Mouse (Mus musculus): Measurements from ENCODE around the gene Klhl5. TPM values are rescaled to one million over a fixed set of nuclear protein-coding genes. Genes with fewer than 3 reads are reported as not detected.
A peak's percentile ranks its signal among the peaks of the same experiment; 100 is the strongest.

The Klhl5 gene
- 13.3 and 17.7 TPM in 2 replicates for polyA plus RNA-seq (2014; fragmentation: Nextera tagmentation; extraction: Ambion mirVana)

DNA sequence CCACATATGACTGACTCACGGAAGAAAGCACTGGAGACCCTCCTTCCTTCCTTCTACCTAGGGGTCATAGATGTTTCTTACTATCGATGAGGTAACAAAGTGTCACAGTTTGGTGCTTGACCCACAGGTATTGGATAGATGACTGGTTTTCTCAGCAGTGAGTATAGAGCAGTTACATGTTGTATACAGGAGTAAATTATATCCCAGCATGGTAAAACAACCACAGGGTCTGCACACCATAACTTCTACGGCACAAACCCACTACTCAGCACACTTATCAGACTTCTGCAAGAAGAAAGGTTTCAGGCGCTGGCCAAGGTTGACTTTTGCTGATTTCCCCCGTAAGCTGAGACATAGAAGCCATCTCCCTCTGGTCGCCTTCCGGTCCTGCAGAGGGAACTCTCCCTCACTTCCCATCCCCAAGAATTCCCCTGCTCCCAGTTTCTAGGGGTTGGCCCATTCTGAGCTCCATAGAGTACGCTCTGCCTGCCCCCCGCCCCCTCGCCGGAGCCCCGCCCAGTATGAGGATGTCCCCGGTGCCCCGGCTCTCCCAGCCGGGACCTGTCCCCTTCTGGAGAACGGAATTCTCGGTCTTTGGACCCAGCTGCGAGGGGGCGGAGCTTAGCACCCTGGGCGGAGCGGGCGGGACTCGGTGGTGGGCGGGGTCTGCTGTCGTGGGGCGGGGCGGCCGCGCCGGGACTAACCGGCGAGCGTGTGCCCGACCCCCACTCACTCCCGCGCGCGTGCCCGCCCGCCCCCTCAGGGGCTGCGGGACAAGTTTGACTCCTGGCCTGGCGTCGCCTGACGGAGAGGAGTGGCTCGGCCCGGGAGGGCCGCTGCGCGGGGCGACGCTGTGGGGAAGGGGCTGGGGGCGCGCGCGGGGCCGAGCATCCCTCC, at the start of gene Klhl5:
Gene Klhl5 (plus strand): TSS at position 664 of the 897 bp plus-strand sequence.
- peak; percentile 91 for ATAC-seq (replicated peaks; ENCODE audit: insufficient number of reproducible peaks, low FRiP score, low TSS enrichment)
- no peaks in the 10 kb centered on the region for H3K9me3 ChIP-seq (replicated peaks; ENCODE audit: control insufficient read depth, low read length)
- peak within 1 kb of the TSS; percentile 86 for H3K27ac ChIP-seq (ENCODE audit: low read depth, low read length)
- peak within 1 kb of the TSS; percentile 90 for H3K9ac ChIP-seq (ENCODE audit: low read depth, low read length)
- no peaks in the 10 kb centered on the region for H3K27me3 ChIP-seq (ENCODE audit: control insufficient read depth, insufficient read depth, low read length)
- H3K4me2 ChIP-seq: peak within 1 kb of the TSS; percentile 82
- H3K36me3 ChIP-seq (ENCODE audit: control insufficient read depth, insufficient read depth, low read length): no peaks in the 10 kb centered on the region
- peak within 1 kb of the TSS; percentile 92 for H3K4me3 ChIP-seq (ENCODE audit: low read depth, low read length)
- WGBS (ENCODE audit: insufficient replicate concordance): 4% methylated on average over 29 of the region's 56 CpGs
- peaks cover 13% of the 10 kb centered on the region for H3K4me1 ChIP-seq (ENCODE audit: control insufficient read depth, insufficient read depth, low read length)

DNA sequence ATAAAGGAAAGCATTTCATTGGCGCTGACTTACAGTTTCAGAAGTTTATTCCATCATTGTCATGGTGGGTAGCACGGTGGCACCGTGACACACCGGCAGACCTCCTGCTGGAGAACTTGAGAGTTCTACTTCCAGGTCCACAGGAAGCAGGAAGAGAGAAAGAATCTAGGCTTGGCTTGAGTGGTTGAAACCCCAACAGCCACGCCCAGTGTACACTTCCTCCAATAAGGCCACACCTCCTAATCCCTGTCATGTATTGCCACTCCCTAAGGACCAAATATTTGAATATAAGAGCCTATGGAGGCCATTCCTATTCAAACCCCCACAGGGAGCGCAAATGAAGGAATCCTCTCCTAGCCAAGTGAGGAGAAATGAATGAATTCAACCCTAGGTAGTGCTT, 49.7 kb upstream of the Klhl5 start:
- no peaks in the 10 kb centered on the region for H3K9me3 ChIP-seq (replicated peaks; ENCODE audit: control insufficient read depth, low read length)

DNA sequence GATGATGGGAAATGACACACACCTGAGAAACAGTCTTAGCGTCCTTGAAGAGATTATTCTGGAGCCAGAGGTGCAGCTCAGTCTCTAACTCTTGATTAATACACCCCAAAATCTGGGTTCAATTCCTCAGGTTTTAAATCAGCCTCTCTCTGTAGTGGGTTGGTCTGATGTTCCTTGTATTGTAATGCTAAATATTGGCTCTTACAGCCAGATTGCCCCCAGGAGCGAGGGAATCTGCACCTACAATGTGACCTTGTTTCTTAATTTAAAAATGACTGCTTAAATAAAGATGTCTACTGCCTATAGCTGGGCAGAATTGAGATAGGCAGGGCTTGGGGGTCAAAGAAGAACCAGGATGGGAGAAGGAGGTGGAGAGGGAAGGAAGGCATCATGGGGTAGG, 47.5 kb upstream of the Klhl5 start:
- Histone ChIP-seq H3K4me2 (no peak overlapping the region), H3K9me3 (replicated peaks; ENCODE audit: control insufficient read depth, low read length) (no peaks in the 10 kb centered on the region), H3K36me3 (ENCODE audit: control insufficient read depth, insufficient read depth, low read length) (no peaks in the 10 kb centered on the region), H3K4me3 (ENCODE audit: low read depth, low read length) (no peak overlapping the region), H3K27me3 (ENCODE audit: control insufficient read depth, insufficient read depth, low read length) (no peaks in the 10 kb centered on the region), H3K4me1 (ENCODE audit: control insufficient read depth, insufficient read depth, low read length) (no peaks in the 10 kb centered on the region), H3K27ac (ENCODE audit: low read depth, low read length) (no peak overlapping the region), H3K9ac (ENCODE audit: low read depth, low read length) (no peak overlapping the region)
- no peak for ATAC-seq (replicated peaks; ENCODE audit: insufficient number of reproducible peaks, low FRiP score, low TSS enrichment)
- WGBS (ENCODE audit: insufficient replicate concordance): 73% methylated on average over 2 of the region's 2 CpGs

More for the DNA sequence above, 49.7 kb upstream of the Klhl5 start:
- ATAC-seq (replicated peaks; ENCODE audit: insufficient number of reproducible peaks, low FRiP score, low TSS enrichment): no peak
- Histone ChIP-seq H3K4me1 (ENCODE audit: control insufficient read depth, insufficient read depth, low read length) (no peaks in the 10 kb centered on the region), H3K27me3 (ENCODE audit: control insufficient read depth, insufficient read depth, low read length) (no peaks in the 10 kb centered on the region), H3K4me2 (no peak overlapping the region), H3K4me3 (ENCODE audit: low read depth, low read length) (no peak overlapping the region), H3K27ac (ENCODE audit: low read depth, low read length) (no peak overlapping the region), H3K9ac (ENCODE audit: low read depth, low read length) (no peak overlapping the region), H3K36me3 (ENCODE audit: control insufficient read depth, insufficient read depth, low read length) (no peaks in the 10 kb centered on the region)
- WGBS (ENCODE audit: insufficient replicate concordance): 85% methylated on average over 6 of the region's 6 CpGs

DNA sequence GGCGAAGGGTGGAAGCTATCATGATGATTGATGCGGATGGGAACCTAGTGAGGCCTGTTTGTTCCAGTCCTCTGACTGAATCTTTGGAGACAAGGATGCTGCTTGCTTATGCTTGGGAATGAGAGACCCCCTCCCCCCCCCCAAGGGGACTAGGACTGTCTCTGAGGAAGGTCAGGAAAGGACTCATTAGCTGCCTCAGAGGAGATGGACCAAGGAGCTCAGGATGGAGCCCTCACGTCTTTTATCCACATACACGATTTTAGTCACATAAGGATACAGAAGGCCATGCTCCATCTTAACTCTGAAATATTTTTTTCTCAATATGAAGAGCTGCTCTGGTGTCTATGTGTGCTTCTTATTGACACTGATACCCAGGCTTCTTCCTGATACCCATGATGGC, 45.1 kb upstream of the Klhl5 start:
- Histone ChIP-seq H3K36me3 (ENCODE audit: control insufficient read depth, insufficient read depth, low read length) (no peaks in the 10 kb centered on the region), H3K4me1 (ENCODE audit: control insufficient read depth, insufficient read depth, low read length) (no peaks in the 10 kb centered on the region), H3K9me3 (replicated peaks; ENCODE audit: control insufficient read depth, low read length) (no peaks in the 10 kb centered on the region), H3K4me2 (no peak overlapping the region), H3K4me3 (ENCODE audit: low read depth, low read length) (no peak overlapping the region), H3K27me3 (ENCODE audit: control insufficient read depth, insufficient read depth, low read length) (no peaks in the 10 kb centered on the region), H3K9ac (ENCODE audit: low read depth, low read length) (no peak overlapping the region), H3K27ac (ENCODE audit: low read depth, low read length) (no peak overlapping the region)
- 79% methylated on average over 4 of the region's 4 CpGs for WGBS (ENCODE audit: insufficient replicate concordance)
- no peak for ATAC-seq (replicated peaks; ENCODE audit: insufficient number of reproducible peaks, low FRiP score, low TSS enrichment)

DNA sequence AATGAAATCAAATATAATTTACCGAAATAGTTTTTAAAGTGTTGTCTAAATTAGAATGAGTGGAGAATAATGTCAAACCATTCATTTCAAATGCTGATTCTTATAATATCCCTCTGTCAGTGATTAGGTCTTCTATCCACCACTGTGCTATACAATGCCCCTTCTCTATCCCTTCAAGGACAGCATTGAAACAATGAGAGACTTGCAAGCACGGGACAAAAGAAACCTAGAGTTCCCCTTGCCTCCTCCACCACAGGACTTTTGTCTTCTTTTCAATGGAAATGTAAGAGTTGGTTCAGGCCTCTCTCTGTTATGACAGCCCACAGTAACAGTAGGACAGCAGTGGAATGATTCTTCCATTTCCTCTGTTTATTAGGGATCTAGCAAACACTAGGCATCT, 44.1 kb upstream of the Klhl5 start:
- no peaks in the 10 kb centered on the region for H3K9me3 ChIP-seq (replicated peaks; ENCODE audit: control insufficient read depth, low read length)
- H3K27ac ChIP-seq (ENCODE audit: low read depth, low read length): no peak overlapping the region
- H3K27me3 ChIP-seq (ENCODE audit: control insufficient read depth, insufficient read depth, low read length): no peaks in the 10 kb centered on the region
- H3K4me3 ChIP-seq (ENCODE audit: low read depth, low read length): no peak overlapping the region
- no peak overlapping the region for H3K4me2 ChIP-seq
- ATAC-seq (replicated peaks; ENCODE audit: insufficient number of reproducible peaks, low FRiP score, low TSS enrichment): no peak
- H3K9ac ChIP-seq (ENCODE audit: low read depth, low read length): no peak overlapping the region
- H3K4me1 ChIP-seq (ENCODE audit: control insufficient read depth, insufficient read depth, low read length): no peaks in the 10 kb centered on the region
- H3K36me3 ChIP-seq (ENCODE audit: control insufficient read depth, insufficient read depth, low read length): no peaks in the 10 kb centered on the region
- WGBS (ENCODE audit: insufficient replicate concordance): 76% methylated on average over 2 of the region's 2 CpGs

DNA sequence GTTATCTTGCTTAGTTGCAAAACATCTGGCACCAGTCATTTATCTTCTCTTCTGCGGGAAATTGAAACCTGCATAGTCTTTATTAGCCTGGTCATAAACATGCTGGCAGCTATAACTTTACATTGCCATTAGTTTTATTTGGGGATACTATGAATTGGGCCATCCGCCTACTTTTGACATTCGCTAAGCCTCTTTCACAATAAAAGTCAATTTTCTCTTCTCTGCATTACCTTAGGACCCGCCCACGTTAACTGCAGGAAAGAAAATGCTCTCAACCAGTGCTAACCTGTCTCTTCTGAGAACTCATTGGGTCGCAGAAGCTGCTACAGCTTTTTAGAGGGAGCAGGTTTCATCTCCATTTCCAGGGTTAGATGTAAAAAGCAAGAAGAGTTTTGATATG, 39.2 kb upstream of the Klhl5 start:
- no peak overlapping the region for H3K27ac ChIP-seq (ENCODE audit: low read depth, low read length)
- no peaks in the 10 kb centered on the region for H3K4me1 ChIP-seq (ENCODE audit: control insufficient read depth, insufficient read depth, low read length)
- no peak overlapping the region for H3K4me3 ChIP-seq (ENCODE audit: low read depth, low read length)
- no peak overlapping the region for H3K9ac ChIP-seq (ENCODE audit: low read depth, low read length)
- H3K36me3 ChIP-seq (ENCODE audit: control insufficient read depth, insufficient read depth, low read length): no peaks in the 10 kb centered on the region
- WGBS (ENCODE audit: insufficient replicate concordance): 85% methylated on average over 6 of the region's 6 CpGs
- no peak overlapping the region for H3K4me2 ChIP-seq
- H3K9me3 ChIP-seq (replicated peaks; ENCODE audit: control insufficient read depth, low read length): no peaks in the 10 kb centered on the region
- H3K27me3 ChIP-seq (ENCODE audit: control insufficient read depth, insufficient read depth, low read length): no peaks in the 10 kb centered on the region
- no peak for ATAC-seq (replicated peaks; ENCODE audit: insufficient number of reproducible peaks, low FRiP score, low TSS enrichment)

DNA sequence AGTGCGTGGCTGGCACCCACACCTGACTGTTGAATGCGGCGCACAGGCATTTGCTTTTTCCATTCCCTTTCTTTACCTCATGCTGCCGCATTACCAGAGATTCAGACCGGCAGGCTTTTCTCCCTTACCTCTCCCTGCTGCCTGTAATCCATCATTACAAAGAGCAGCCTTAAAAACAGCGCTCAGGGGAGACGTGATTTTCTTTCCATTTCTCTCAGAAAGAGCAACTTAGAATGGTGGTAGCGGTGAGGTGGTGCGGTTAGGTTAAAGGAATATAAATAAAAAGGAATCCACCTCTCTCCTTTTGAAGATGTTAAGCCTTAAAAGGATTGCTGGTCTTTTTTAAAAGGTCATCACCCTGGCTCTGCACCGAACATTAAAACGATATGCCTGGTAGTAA, 37.5 kb upstream of the Klhl5 start:
- Histone ChIP-seq H3K4me2 (no peak overlapping the region), H3K9ac (ENCODE audit: low read depth, low read length) (no peak overlapping the region)
- no peak for ATAC-seq (replicated peaks; ENCODE audit: insufficient number of reproducible peaks, low FRiP score, low TSS enrichment)

DNA sequence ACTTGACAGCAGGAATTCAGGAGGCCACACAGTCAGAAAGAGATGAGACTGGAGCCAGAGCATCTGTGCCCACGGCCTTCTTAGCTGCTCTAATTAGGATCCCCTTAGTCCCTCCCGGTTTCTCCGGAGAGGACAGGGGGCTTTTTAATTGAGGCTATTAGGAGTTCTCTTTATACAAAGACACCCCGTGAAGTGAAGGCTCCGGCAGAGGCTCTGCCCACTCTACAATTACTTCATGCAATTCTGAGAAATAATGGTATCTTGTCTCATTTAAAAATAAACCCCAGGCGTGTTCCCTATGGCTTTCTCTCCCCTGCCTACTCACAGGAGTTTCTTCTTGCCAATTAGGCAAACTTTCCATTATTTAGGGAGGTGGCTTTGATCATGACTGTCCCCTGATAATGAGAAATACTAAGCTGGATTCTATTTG, 35.6 kb upstream of the Klhl5 start:
- no peak overlapping the region for H3K9ac ChIP-seq (ENCODE audit: low read depth, low read length)
- H3K4me1 ChIP-seq (ENCODE audit: control insufficient read depth, insufficient read depth, low read length): no peaks in the 10 kb centered on the region
- H3K4me3 ChIP-seq (ENCODE audit: low read depth, low read length): no peak overlapping the region
- H3K4me2 ChIP-seq: no peak overlapping the region
- no peak overlapping the region for H3K27ac ChIP-seq (ENCODE audit: low read depth, low read length)
- ATAC-seq (replicated peaks; ENCODE audit: insufficient number of reproducible peaks, low FRiP score, low TSS enrichment): no peak
- 69% methylated on average over 6 of the region's 6 CpGs for WGBS (ENCODE audit: insufficient replicate concordance)
- no peaks in the 10 kb centered on the region for H3K9me3 ChIP-seq (replicated peaks; ENCODE audit: control insufficient read depth, low read length)
- no peaks in the 10 kb centered on the region for H3K36me3 ChIP-seq (ENCODE audit: control insufficient read depth, insufficient read depth, low read length)
- no peaks in the 10 kb centered on the region for H3K27me3 ChIP-seq (ENCODE audit: control insufficient read depth, insufficient read depth, low read length)

More for the DNA sequence above, 37.5 kb upstream of the Klhl5 start:
- Histone ChIP-seq H3K9me3 (replicated peaks; ENCODE audit: control insufficient read depth, low read length) (no peaks in the 10 kb centered on the region), H3K36me3 (ENCODE audit: control insufficient read depth, insufficient read depth, low read length) (no peaks in the 10 kb centered on the region), H3K4me1 (ENCODE audit: control insufficient read depth, insufficient read depth, low read length) (no peaks in the 10 kb centered on the region), H3K27me3 (ENCODE audit: control insufficient read depth, insufficient read depth, low read length) (no peaks in the 10 kb centered on the region), H3K4me3 (ENCODE audit: low read depth, low read length) (no peak overlapping the region), H3K27ac (ENCODE audit: low read depth, low read length) (no peak overlapping the region)
- 76% methylated on average over 11 of the region's 11 CpGs for WGBS (ENCODE audit: insufficient replicate concordance)

DNA sequence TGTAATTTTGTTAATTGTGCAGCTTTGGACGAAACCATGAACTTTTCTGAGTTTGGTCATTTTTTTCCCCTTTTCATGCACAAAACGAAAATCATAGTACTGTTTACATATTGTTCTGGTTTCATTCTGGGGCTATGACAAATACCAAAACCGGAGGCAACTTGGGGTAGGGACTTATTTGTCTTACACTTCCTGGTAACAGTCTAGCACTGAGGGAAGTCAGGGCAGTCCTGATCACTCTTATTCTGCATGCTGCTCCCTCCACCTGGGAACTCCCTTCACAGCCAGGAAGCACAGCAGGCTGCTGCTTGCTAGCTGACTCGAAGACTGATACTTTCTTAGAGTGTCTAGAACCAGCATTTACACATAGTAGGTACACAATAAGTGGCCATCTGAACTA, 34.1 kb upstream of the Klhl5 start:
- no peaks in the 10 kb centered on the region for H3K36me3 ChIP-seq (ENCODE audit: control insufficient read depth, insufficient read depth, low read length)
- H3K27ac ChIP-seq (ENCODE audit: low read depth, low read length): no peak overlapping the region
- H3K4me2 ChIP-seq: no peak overlapping the region
- no peak overlapping the region for H3K4me3 ChIP-seq (ENCODE audit: low read depth, low read length)
- 64% methylated on average over 4 of the region's 4 CpGs for WGBS (ENCODE audit: insufficient replicate concordance)
- H3K9me3 ChIP-seq (replicated peaks; ENCODE audit: control insufficient read depth, low read length): no peaks in the 10 kb centered on the region
- H3K27me3 ChIP-seq (ENCODE audit: control insufficient read depth, insufficient read depth, low read length): no peaks in the 10 kb centered on the region
- H3K9ac ChIP-seq (ENCODE audit: low read depth, low read length): no peak overlapping the region
- no peak for ATAC-seq (replicated peaks; ENCODE audit: insufficient number of reproducible peaks, low FRiP score, low TSS enrichment)
- no peaks in the 10 kb centered on the region for H3K4me1 ChIP-seq (ENCODE audit: control insufficient read depth, insufficient read depth, low read length)
